Mouse (Mus musculus) liver, embryonic 14.5 days (tissue): Measurements from ENCODE around the gene Vmn1r125. TPM values are rescaled to one million over a fixed set of nuclear protein-coding genes. Genes with fewer than 3 reads are reported as not detected.
"Not testable (repeated sequence)": the region's sequence is repeated elsewhere in the genome, so short reads cannot be mapped to it uniquely, and the experiment has no call there.

Source experiments
- ATAC-seq: fragments of 200-750 bp; cut with Nextera tagmentation; 2 replicates; pipeline ENCODE4 v1.8.0; 2017; ENCODE audit warnings: moderate number of reproducible peaks, mild to moderate bottlenecking, moderate library complexity; ENCODE audit not compliant: insufficient read depth
- DNase-seq, 3 experiments: peaks; one replicate each; pipeline ENCODE4 v3.0.0-alpha.2; 2012 to 2013; ENCODE audit warnings: low read depth in 3 of 3, low spot score in 3 of 3
- H3K27ac ChIP-seq: fragments of 300-500 bp; sonication (generic); 2 replicates; pipeline ENCODE4 v1.5.1; 2014; ENCODE audit warnings: moderate library complexity, mild to moderate bottlenecking, control low read depth, inconsistent platforms
- H3K27me3 ChIP-seq: fragments of 300-500 bp; sonication (generic); 2 replicates; pipeline ENCODE4 v1.6.1; 2014; ENCODE audit warnings: mild to moderate bottlenecking, low read length, moderate library complexity; ENCODE audit not compliant: control insufficient read depth, insufficient read depth
- H3K36me3 ChIP-seq: fragments of 300-500 bp; sonication (generic); replicated peaks from 2 replicates; pipeline ENCODE4 v1.6.1; 2014; ENCODE audit warnings: low read depth; ENCODE audit not compliant: control insufficient read depth, insufficient read depth
- H3K4me1 ChIP-seq, 2 experiments: fragments of 200-500 bp in 1 of 2; fragments of 300-500 bp in 1 of 2; sonication (generic) in 1 of 2; replicated peaks; 2 replicates each; pipeline ENCODE4 v1.6.1; 2012 to 2014; ENCODE audit warnings: antibody characterized with exemption in 1 of 2, inconsistent platforms in 1 of 2, low read length in 1 of 2; ENCODE audit not compliant: control insufficient read depth in 2 of 2, insufficient read depth in 2 of 2
- H3K4me2 ChIP-seq: fragments of 300-500 bp; sonication (generic); 2 replicates; pipeline ENCODE4 v1.6.1; 2014; ENCODE audit warnings: low read depth, mild to moderate bottlenecking, control low read depth, moderate library complexity
- H3K4me3 ChIP-seq, 2 experiments: fragments of 200-500 bp in 1 of 2; fragments of 300-500 bp in 1 of 2; sonication (generic) in 1 of 2; 2 replicates each; pipeline ENCODE4 v1.5.1; 2012 to 2014; ENCODE audit warnings: low read depth in 2 of 2, low read length in 2 of 2, mild to moderate bottlenecking in 2 of 2, control low read depth in 1 of 2, inconsistent platforms in 1 of 2, moderate library complexity in 1 of 2; ENCODE audit not compliant: insufficient read depth in 1 of 2
- H3K9ac ChIP-seq: fragments of 300-500 bp; sonication (generic); replicated peaks from 2 replicates; pipeline ENCODE4 v1.6.1; 2014; ENCODE audit warnings: mild to moderate bottlenecking, control low read depth, moderate library complexity
- H3K9me3 ChIP-seq: fragments of 300-500 bp; sonication (generic); 2 replicates; pipeline ENCODE4 v1.6.1; 2016; ENCODE audit warnings: low read length, mixed read lengths; ENCODE audit not compliant: control insufficient read depth
- WGBS: fragments of 180-500 bp; shearing (Covaris S2); extraction: QIAGEN DNeasy Blood & Tissue Kit; methylation state at CpG from one replicate; pipeline ENCODE4 v1.1.7; 2014; ENCODE audit not compliant: insufficient replicate concordance; 5-methylcytosine and 5-hydroxymethylcytosine counted together
- polyA plus RNA-seq, 2 experiments: library from polyadenylated mRNA; depleted of rRNA in 1 of 2; stranded (reverse) in 1 of 2; unstranded in 1 of 2; fragments of >200 nt; fragmentation: Nextera tagmentation in 1 of 2; extraction: Ambion mirVana in 1 of 2; gene quantifications; 2 replicates each; pipeline versions ENCODE4 v1.2.1 to v1.2.3; 2012 to 2014

Gene Vmn1r125
- not detected in 2 replicates for polyA plus RNA-seq (2012; rRNA removed)
- polyA plus RNA-seq (2014; fragmentation: Nextera tagmentation; extraction: Ambion mirVana) = not detected in 2 replicates

- H3K36me3 ChIP-seq, H3K9me3 ChIP-seq, H3K4me2 ChIP-seq, H3K4me1 ChIP-seq, H3K27ac ChIP-seq, DNase-seq, H3K4me3 ChIP-seq, H3K27me3 ChIP-seq, H3K9ac ChIP-seq, ATAC-seq: not testable (repeated sequence)
- 44% methylated on average over 3 of the region's 3 CpGs for WGBS
Measured at GRCm38 (mm10) chr7:21271879-21272278, at the start of gene Vmn1r125. Gene Vmn1r125, plus strand, starts transcription at chr7:21272179.

DNA sequence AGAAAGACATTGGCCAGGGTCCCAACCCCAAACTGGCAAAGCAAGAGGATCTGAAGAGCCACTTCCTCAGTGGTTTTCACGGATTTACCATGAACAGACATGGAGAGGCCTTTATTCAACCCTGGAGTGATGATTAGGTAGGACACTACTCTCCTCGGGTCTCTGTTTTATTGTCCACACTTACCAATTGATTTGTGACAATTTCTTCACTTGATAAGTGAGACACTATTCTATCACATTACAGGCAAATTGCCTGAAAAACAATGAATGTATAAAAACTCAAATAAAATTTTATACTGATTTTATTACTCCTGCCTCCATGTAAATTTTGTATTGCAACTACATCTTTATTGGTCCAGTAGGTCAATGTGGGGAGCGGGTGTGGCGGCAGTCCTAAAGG, 11.5 kb upstream of the Vmn1r125 start, which contains the start of gene Vmn1r124:
Gene Vmn1r124, minus strand, starts transcription at position 101 of the 400 bp plus-strand sequence.
- not testable (repeated sequence) for H3K9me3 ChIP-seq, H3K27me3 ChIP-seq, H3K27ac ChIP-seq, H3K4me1 ChIP-seq, H3K9ac ChIP-seq, ATAC-seq, H3K4me3 ChIP-seq, DNase-seq, H3K36me3 ChIP-seq, H3K4me2 ChIP-seq
- 56% methylated on average over 4 of the region's 4 CpGs for WGBS

- not testable (repeated sequence) for H3K9me3 ChIP-seq, H3K4me2 ChIP-seq, ATAC-seq, H3K36me3 ChIP-seq, DNase-seq, H3K27ac ChIP-seq, H3K27me3 ChIP-seq, H3K4me1 ChIP-seq, H3K4me3 ChIP-seq, H3K9ac ChIP-seq
- no CpG with 5 or more reads among the region's 5 CpGs for WGBS
Measured at GRCm38 (mm10) chr7:21301367-21301766, 29.4 kb downstream of the Vmn1r125 start, which contains the start of gene Vmn1r126. Gene Vmn1r126, minus strand, starts transcription at chr7:21301467.

DNA sequence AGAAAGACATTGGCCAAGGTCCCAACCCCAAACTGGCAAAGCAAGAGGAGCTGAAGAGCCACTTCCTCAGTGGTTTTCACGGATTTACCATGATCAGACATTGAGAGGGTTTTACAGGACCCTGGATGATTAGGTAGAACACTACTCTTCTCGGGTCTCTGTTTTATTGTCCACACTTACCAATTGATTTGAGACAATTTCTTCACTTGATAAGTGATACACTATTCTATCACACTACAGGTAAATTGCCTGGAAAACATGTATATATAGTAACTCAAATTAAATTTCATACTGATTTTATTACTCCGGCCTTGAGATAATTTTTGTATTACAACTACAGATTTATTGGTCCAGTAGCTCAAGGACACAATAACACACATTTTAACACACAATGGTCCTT, 47.8 kb downstream of the Vmn1r125 start, which contains the start of gene Vmn1r127:
Gene Vmn1r127, minus strand, starts transcription at position 101 of the 400 bp plus-strand sequence.
- H3K9ac ChIP-seq, H3K4me1 ChIP-seq, H3K27me3 ChIP-seq, ATAC-seq, H3K9me3 ChIP-seq, H3K4me3 ChIP-seq, H3K36me3 ChIP-seq, DNase-seq, H3K4me2 ChIP-seq, H3K27ac ChIP-seq: not testable (repeated sequence)
- no CpG with 5 or more reads among the region's 3 CpGs for WGBS

Other genes with a start within 250 kb of the Vmn1r125 start
- not detected in 2 replicates for gene Vmn1r120, start 218.4 kb upstream of the Vmn1r125 start, polyA plus RNA-seq (2012; rRNA removed)
- not detected in 2 replicates for gene Vmn1r120, start 218.4 kb upstream of the Vmn1r125 start, polyA plus RNA-seq (2014; fragmentation: Nextera tagmentation; extraction: Ambion mirVana)
- gene Vmn1r121, start 173.7 kb upstream of the Vmn1r125 start, polyA plus RNA-seq (2012; rRNA removed) = not detected in 2 replicates
- gene Vmn1r121, start 173.7 kb upstream of the Vmn1r125 start, polyA plus RNA-seq (2014; fragmentation: Nextera tagmentation; extraction: Ambion mirVana) = not detected in 2 replicates
- not detected in 2 replicates for gene Vmn1r122, start 138.1 kb upstream of the Vmn1r125 start, polyA plus RNA-seq (2012; rRNA removed)
- not detected in 2 replicates for gene Vmn1r122, start 138.1 kb upstream of the Vmn1r125 start, polyA plus RNA-seq (2014; fragmentation: Nextera tagmentation; extraction: Ambion mirVana)
- gene Vmn1r123, start 110.0 kb upstream of the Vmn1r125 start, polyA plus RNA-seq (2012; rRNA removed) = not detected in 2 replicates
- gene Vmn1r123, start 110.0 kb upstream of the Vmn1r125 start, polyA plus RNA-seq (2014; fragmentation: Nextera tagmentation; extraction: Ambion mirVana) = not detected in 2 replicates
- gene Gm5157, start 81.8 kb upstream of the Vmn1r125 start, polyA plus RNA-seq (2012; rRNA removed) = not detected in 2 replicates
- gene Gm5157, start 81.8 kb upstream of the Vmn1r125 start, polyA plus RNA-seq (2014; fragmentation: Nextera tagmentation; extraction: Ambion mirVana) = not detected in 2 replicates
- not detected in 2 replicates for gene Vmn1r124, start 11.6 kb upstream of the Vmn1r125 start, polyA plus RNA-seq (2012; rRNA removed)
- gene Vmn1r124, start 11.6 kb upstream of the Vmn1r125 start, polyA plus RNA-seq (2014; fragmentation: Nextera tagmentation; extraction: Ambion mirVana) = not detected in 2 replicates
- not detected in 2 replicates for gene Vmn1r126, start 29.3 kb downstream of the Vmn1r125 start, polyA plus RNA-seq (2012; rRNA removed)
- not detected in 2 replicates for gene Vmn1r126, start 29.3 kb downstream of the Vmn1r125 start, polyA plus RNA-seq (2014; fragmentation: Nextera tagmentation; extraction: Ambion mirVana)
- gene Vmn1r127, start 47.7 kb downstream of the Vmn1r125 start, polyA plus RNA-seq (2012; rRNA removed) = not detected in 2 replicates
- not detected in 2 replicates for gene Vmn1r127, start 47.7 kb downstream of the Vmn1r125 start, polyA plus RNA-seq (2014; fragmentation: Nextera tagmentation; extraction: Ambion mirVana)
- not detected in 2 replicates for gene Vmn1r128, start 77.2 kb downstream of the Vmn1r125 start, polyA plus RNA-seq (2012; rRNA removed)
- not detected in 2 replicates for gene Vmn1r128, start 77.2 kb downstream of the Vmn1r125 start, polyA plus RNA-seq (2014; fragmentation: Nextera tagmentation; extraction: Ambion mirVana)
- not detected in 2 replicates for gene Vmn1r129, start 89.1 kb downstream of the Vmn1r125 start, polyA plus RNA-seq (2012; rRNA removed)
- not detected in 2 replicates for gene Vmn1r129, start 89.1 kb downstream of the Vmn1r125 start, polyA plus RNA-seq (2014; fragmentation: Nextera tagmentation; extraction: Ambion mirVana)
- not detected in 2 replicates for gene Gm6882, start 160.6 kb downstream of the Vmn1r125 start, polyA plus RNA-seq (2012; rRNA removed)
- not detected in 2 replicates for gene Gm6882, start 160.6 kb downstream of the Vmn1r125 start, polyA plus RNA-seq (2014; fragmentation: Nextera tagmentation; extraction: Ambion mirVana)
- gene Vmn1r130, start 239.6 kb downstream of the Vmn1r125 start, polyA plus RNA-seq (2012; rRNA removed) = not detected in 2 replicates
- not detected in 2 replicates for gene Vmn1r130, start 239.6 kb downstream of the Vmn1r125 start, polyA plus RNA-seq (2014; fragmentation: Nextera tagmentation; extraction: Ambion mirVana)